Mouse (Mus musculus): Measurements from ENCODE around the gene Cmtm4. TPM values are rescaled to one million over a fixed set of nuclear protein-coding genes. Genes with fewer than 3 reads are reported as not detected.

The Cmtm4 gene
- polyA plus RNA-seq, 1 experiment from 2014 or later: 3.6 TPM

DNA sequence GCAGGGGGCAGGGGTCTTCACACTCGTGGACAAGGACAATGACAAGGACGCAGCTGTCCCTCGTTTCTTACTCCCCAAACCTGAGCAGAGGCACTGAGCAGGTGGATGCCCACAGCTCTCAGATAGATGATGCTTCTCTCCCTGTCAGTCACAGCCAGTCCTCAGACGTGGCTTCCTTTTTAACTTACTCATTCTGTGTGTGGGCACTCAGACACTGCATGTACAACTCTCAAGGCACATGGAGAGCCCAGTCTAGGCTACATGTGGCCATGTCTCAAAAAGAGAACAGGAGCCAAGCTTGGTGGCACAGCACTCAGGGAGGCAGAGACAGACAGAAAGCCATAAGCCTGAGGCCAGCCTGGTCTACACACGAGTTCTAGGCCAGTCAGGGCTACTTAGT is 19.6 kb downstream of the Cmtm4 start:
- Histone ChIP-seq H3K36me3 (ENCODE audit: insufficient read depth) (no peaks in the 10 kb centered on the region), H3K9ac (no peak overlapping the region), H3K9me3 (ENCODE audit: low read depth, low read length) (no peaks in the 10 kb centered on the region), H3K4me2 (no peak overlapping the region), H3K27ac (ENCODE audit: low read depth) (peak overlapping the region; percentile 19; the same call in 1 of the 2 replicates), H3K4me3 (ENCODE audit: low read depth, low read length) (no peak overlapping the region), H3K27me3 (ENCODE audit: insufficient read depth, low read length) (no peaks in the 10 kb centered on the region), H3K4me1 (ENCODE audit: insufficient read depth) (peaks cover 11% of the 10 kb centered on the region; the same call in 1 of the 2 replicates)
- no peak for TF ChIP-seq CTCF (IDR thresholded peaks at IDR 0.05; ENCODE audit: low read depth)
- ATAC-seq (ENCODE audit: insufficient read depth) (peak; percentile 21; the same call in 1 of the 2 replicates), DNase-seq (no peak)
- WGBS: 57% methylated on average over 5 of the region's 5 CpGs

DNA sequence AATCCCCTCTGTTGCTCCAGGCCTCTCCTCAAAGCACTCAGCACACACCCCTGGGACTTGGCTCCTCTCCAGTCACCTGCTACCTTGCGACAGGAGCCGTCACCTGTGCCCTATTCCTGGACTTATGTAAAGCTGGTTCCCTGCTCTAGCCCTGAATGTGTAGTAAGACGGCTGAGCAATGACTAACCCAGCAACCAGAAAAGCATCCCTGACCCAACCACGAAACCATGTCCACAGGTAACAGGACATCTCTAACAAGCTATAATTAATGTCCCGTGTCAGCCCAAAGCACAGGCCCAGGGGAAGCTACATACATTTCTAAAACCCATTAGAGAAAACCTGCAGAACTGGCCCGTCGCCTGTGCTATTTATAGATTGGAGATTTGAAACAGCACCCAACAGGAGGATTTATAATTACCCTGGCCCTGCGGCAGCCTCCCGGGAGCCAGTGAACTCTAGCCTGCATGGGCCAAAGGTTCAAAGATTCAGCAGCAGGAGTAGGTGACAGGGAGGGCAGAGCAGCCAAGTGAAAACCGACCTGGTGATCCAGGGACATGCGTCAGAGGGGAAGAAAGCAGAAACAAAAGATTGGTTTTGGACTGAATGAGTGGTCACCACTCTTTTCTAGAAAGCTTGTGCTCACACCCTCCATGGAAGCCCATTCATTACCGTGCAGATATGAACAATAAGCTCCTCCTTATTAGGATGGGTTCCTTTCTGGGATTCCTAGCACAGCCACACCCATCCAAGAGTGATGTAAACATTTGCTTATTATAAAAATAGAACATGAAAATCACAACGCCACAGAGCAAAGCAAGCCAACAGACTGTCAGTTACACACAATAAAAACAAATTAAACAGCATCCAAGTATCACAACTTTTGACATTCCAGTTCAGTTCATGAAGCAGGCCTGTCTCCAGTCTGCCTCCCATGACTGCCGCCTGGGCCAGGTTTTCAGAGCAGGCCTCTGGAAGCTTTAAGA is 20.5 kb downstream of the Cmtm4 start:
- Histone ChIP-seq H3K36me3 (ENCODE audit: insufficient read depth) (no peaks in the 10 kb centered on the region), H3K27ac (ENCODE audit: low read depth) (peak overlapping the region; percentile 19), H3K9me3 (ENCODE audit: low read depth, low read length) (no peaks in the 10 kb centered on the region), H3K9ac (no peak overlapping the region), H3K4me2 (peak overlapping the region; percentile 7; the same call in 1 of the 2 replicates), H3K4me1 (ENCODE audit: insufficient read depth) (peaks cover 11% of the 10 kb centered on the region; the same call in 1 of the 2 replicates), H3K4me3 (ENCODE audit: low read depth, low read length) (no peak overlapping the region), H3K27me3 (ENCODE audit: insufficient read depth, low read length) (no peaks in the 10 kb centered on the region)
- 31% methylated on average over 14 of the region's 14 CpGs for WGBS
- TF ChIP-seq CTCF (IDR thresholded peaks at IDR 0.05; ENCODE audit: low read depth): no peak
- ATAC-seq (ENCODE audit: insufficient read depth) (peak; percentile 29), DNase-seq (peak; percentile 58)

DNA sequence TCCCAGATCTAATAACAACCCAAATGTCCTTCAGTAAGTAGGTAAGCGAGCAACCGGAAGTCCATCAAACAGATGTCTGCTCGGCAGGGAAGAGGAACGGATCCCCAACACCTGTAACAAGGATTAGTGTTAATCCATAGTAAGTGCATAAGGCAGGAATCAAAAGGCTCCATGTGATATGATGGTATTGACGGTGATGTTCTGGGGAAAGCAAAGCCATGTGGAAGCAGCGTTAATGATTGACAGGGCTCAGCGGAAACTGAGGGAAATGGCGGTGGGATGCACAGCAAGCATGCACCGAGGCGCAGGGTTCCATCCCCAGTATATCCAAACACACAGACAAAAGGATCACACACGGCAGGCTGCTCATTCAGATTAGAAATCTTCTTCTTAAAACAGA is 21.3 kb downstream of the Cmtm4 start:
- Histone ChIP-seq H3K9me3 (ENCODE audit: low read depth, low read length) (no peaks in the 10 kb centered on the region), H3K4me3 (ENCODE audit: low read depth, low read length) (no peak overlapping the region), H3K27ac (ENCODE audit: low read depth) (peak overlapping the region; percentile 32; the same call in 1 of the 2 replicates), H3K4me2 (no peak overlapping the region), H3K36me3 (ENCODE audit: insufficient read depth) (no peaks in the 10 kb centered on the region), H3K27me3 (ENCODE audit: insufficient read depth, low read length) (no peaks in the 10 kb centered on the region), H3K4me1 (ENCODE audit: insufficient read depth) (peaks cover 11% of the 10 kb centered on the region; the same call in 1 of the 2 replicates), H3K9ac (no peak overlapping the region)
- no peak for DNase-seq
- 63% methylated on average over 11 of the region's 11 CpGs for WGBS
- ATAC-seq (ENCODE audit: insufficient read depth): no peak
- TF ChIP-seq CTCF (IDR thresholded peaks at IDR 0.05; ENCODE audit: low read depth): no peak

DNA sequence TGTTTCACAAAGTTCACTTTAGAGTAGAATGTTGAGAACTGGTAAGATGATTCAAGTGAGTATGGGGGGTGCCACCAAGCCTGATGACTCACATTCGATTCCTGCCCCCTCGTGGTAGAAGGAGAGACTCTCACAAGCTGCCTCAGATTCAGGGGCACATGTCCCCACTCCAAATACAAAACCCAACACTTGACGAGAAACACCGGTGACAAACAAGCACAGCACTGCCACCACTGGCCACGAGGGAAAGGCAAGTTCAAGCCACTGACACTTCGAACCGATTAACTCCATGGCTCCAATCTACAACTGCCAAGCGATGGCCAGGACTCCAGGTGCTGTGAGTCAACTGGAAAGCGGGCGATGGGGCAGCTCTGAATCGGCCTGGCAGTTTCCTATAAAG is 21.8 kb downstream of the Cmtm4 start:
- Histone ChIP-seq H3K4me2 (no peak overlapping the region), H3K27me3 (ENCODE audit: insufficient read depth, low read length) (no peaks in the 10 kb centered on the region), H3K36me3 (ENCODE audit: insufficient read depth) (no peaks in the 10 kb centered on the region), H3K4me1 (ENCODE audit: insufficient read depth) (peaks cover 11% of the 10 kb centered on the region; the same call in 1 of the 2 replicates), H3K4me3 (ENCODE audit: low read depth, low read length) (no peak overlapping the region), H3K9me3 (ENCODE audit: low read depth, low read length) (no peaks in the 10 kb centered on the region), H3K27ac (ENCODE audit: low read depth) (no peak overlapping the region), H3K9ac (no peak overlapping the region)
- 75% methylated on average over 11 of the region's 11 CpGs for WGBS
- peak; percentile 50 for TF ChIP-seq CTCF (IDR thresholded peaks at IDR 0.05; ENCODE audit: low read depth)
- DNase-seq (peak; percentile 25), ATAC-seq (ENCODE audit: insufficient read depth) (no peak)

DNA sequence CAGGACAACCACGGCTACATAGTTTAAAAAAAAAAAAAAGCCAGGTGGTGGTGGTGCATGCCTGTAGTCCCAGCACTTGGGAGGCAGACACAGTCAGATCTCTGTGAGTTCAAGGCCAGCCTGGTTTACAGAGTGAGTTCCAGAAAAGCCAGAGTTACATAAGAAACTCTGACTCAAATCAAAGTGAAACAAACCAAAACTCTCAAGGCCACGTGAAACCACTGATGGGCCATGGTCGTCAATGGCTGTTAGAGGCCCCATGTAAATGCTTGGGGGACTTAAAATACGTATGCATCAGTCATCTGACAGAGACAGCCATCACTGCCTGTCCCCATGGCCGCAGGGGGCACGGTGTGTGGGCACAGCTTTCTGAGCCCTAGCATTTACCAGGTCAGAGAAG is 24.5 kb downstream of the Cmtm4 start:
- WGBS: 86% methylated on average over 6 of the region's 6 CpGs
- Histone ChIP-seq H3K4me2 (no peak overlapping the region), H3K9ac (no peak overlapping the region), H3K4me1 (ENCODE audit: insufficient read depth) (peaks cover 11% of the 10 kb centered on the region; the same call in 1 of the 2 replicates), H3K4me3 (ENCODE audit: low read depth, low read length) (no peak overlapping the region), H3K27ac (ENCODE audit: low read depth) (no peak overlapping the region), H3K36me3 (ENCODE audit: insufficient read depth) (no peaks in the 10 kb centered on the region), H3K27me3 (ENCODE audit: insufficient read depth, low read length) (no peaks in the 10 kb centered on the region), H3K9me3 (ENCODE audit: low read depth, low read length) (no peaks in the 10 kb centered on the region)
- ATAC-seq (ENCODE audit: insufficient read depth): no peak
- DNase-seq: no peak
- no peak for TF ChIP-seq CTCF (IDR thresholded peaks at IDR 0.05; ENCODE audit: low read depth)

DNA sequence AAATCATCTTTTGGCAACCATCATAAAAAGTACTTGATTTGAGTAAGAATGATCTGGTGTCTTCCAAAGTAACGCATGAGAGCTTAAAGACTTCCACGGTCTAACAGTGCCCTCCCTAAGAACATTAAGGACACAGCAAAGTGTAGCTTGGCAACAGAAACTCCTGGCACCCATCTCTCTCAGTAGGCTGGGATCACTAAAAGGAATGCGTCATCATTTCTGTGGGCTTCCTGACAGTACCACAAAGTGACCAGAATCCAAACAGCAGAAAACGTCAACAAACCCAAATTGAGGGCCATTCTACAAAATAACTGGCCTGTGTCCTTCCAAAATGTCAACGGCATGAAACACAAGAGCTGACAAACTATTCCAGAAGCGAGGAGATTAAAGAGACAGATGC is 25.5 kb downstream of the Cmtm4 start:
- DNase-seq: no peak
- no peak for ATAC-seq (ENCODE audit: insufficient read depth)
- 70% methylated on average over 6 of the region's 6 CpGs for WGBS
- H3K9ac ChIP-seq: no peak overlapping the region
- H3K27me3 ChIP-seq (ENCODE audit: insufficient read depth, low read length): no peaks in the 10 kb centered on the region
- no peaks in the 10 kb centered on the region for H3K36me3 ChIP-seq (ENCODE audit: insufficient read depth)
- no peaks in the 10 kb centered on the region for H3K9me3 ChIP-seq (ENCODE audit: low read depth, low read length)
- no peak overlapping the region for H3K27ac ChIP-seq (ENCODE audit: low read depth)
- H3K4me2 ChIP-seq: no peak overlapping the region
- no peak for TF ChIP-seq CTCF (IDR thresholded peaks at IDR 0.05; ENCODE audit: low read depth)
- H3K4me1 ChIP-seq (ENCODE audit: insufficient read depth): peaks cover 3% of the 10 kb centered on the region; the same call in 1 of the 2 replicates
- no peak overlapping the region for H3K4me3 ChIP-seq (ENCODE audit: low read depth, low read length)

DNA sequence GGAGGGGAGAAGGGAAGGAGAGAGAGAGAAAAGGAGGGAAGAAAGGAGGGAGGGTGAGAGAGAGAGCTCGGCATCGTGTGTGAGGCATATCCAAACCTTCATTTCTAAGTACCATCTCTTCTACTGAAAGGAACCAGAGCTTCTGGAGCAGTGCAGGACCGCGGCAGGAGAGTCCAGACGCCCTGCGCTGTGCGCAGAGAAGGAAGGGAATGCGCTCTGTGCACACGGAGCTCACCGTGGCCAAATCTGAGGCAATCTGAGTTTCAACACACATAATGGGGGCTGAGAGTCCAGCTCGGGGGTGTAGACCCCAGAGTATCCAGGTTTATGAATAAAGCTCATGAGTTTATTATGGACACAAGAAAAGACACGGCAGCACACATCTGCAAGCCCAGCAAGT is 26.0 kb downstream of the Cmtm4 start:
- H3K27ac ChIP-seq (ENCODE audit: low read depth): no peak overlapping the region
- H3K27me3 ChIP-seq (ENCODE audit: insufficient read depth, low read length): no peaks in the 10 kb centered on the region
- ATAC-seq (ENCODE audit: insufficient read depth) (no peak), DNase-seq (no peak)
- H3K9ac ChIP-seq: no peak overlapping the region
- no peaks in the 10 kb centered on the region for H3K9me3 ChIP-seq (ENCODE audit: low read depth, low read length)
- H3K4me1 ChIP-seq (ENCODE audit: insufficient read depth): no peaks in the 10 kb centered on the region
- no peak overlapping the region for H3K4me2 ChIP-seq
- TF ChIP-seq CTCF (IDR thresholded peaks at IDR 0.05; ENCODE audit: low read depth): no peak
- 78% methylated on average over 12 of the region's 12 CpGs for WGBS
- H3K36me3 ChIP-seq (ENCODE audit: insufficient read depth): no peaks in the 10 kb centered on the region
- no peak overlapping the region for H3K4me3 ChIP-seq (ENCODE audit: low read depth, low read length)

All from lung, embryonic 14.5 days (tissue).